Mouse (Mus musculus) embryonic stem cell, embryonic (primary cell): ENCODE data around the gene Psmb4.

Source experiments
- CTCF ChIA-PET, 4 experiments: fragments of 300-600 bp in 2 of 4; fragments of 350-600 bp in 2 of 4; sonication (Branson Sonifier 250); formaldehyde crosslinking; loops; one replicate each; lab custom pipeline; 2022; ENCODE audit warnings: inconsistent platforms in 2 of 4; lab: Charles Lee
- POLR2A ChIA-PET, 4 experiments: fragments of 300-600 bp in 2 of 4; fragments of 350-600 bp in 2 of 4; sonication (Branson Sonifier 250); formaldehyde crosslinking; loops; one replicate each; lab custom pipeline; 2022; ENCODE audit warnings: antibody characterized with exemption in 4 of 4, inconsistent platforms in 1 of 4; lab: Charles Lee

Gene Psmb4

DNA sequence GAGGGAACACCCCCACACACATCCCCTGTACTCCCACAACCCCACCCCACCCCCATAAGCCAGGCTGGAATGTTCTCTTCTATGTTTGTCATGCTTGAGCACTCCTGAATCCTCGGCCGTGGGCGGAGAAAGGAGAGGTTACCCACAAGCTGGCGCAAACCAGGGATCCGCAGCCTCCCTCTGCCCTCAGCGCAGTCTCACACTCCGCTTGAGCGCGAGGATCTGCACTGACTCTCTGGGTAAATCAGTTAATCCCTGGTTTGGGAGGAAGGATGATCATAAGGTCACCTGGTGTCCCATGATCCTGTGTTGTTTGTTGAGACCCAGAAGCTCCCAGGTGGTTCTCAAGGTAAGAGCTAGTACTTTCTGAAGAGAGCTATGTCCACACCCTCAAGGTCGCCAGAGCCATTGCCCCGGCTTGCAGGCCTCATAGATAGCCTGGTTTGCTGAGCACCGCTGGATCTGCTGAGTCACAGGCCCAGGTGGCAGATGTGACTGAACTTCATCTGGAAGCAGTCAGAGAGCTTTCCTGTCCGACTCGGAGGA lies 31.1 kb upstream of the Psmb4 start:
- ChIA-PET POLR2A (interaction anchor here in 3 of 4 experiments (0.5 to 4.1 kb wide), 64 partner anchors 8 to 784 kb away, joined by 3 to 43 read pairs (median 4); partner anchors contain the start of genes Pi4kb (in 3 of the 3), Selenbp1 (in 3 of the 3), Pogz (in 2 of the 3) and Cgn (in 1 of the 3)), CTCF (interaction anchor here (0.6 to 3.4 kb wide), 7 partner anchors 14 to 461 kb away, joined by 3 to 15 read pairs (median 3); no protein-coding TSS in a partner anchor)

DNA sequence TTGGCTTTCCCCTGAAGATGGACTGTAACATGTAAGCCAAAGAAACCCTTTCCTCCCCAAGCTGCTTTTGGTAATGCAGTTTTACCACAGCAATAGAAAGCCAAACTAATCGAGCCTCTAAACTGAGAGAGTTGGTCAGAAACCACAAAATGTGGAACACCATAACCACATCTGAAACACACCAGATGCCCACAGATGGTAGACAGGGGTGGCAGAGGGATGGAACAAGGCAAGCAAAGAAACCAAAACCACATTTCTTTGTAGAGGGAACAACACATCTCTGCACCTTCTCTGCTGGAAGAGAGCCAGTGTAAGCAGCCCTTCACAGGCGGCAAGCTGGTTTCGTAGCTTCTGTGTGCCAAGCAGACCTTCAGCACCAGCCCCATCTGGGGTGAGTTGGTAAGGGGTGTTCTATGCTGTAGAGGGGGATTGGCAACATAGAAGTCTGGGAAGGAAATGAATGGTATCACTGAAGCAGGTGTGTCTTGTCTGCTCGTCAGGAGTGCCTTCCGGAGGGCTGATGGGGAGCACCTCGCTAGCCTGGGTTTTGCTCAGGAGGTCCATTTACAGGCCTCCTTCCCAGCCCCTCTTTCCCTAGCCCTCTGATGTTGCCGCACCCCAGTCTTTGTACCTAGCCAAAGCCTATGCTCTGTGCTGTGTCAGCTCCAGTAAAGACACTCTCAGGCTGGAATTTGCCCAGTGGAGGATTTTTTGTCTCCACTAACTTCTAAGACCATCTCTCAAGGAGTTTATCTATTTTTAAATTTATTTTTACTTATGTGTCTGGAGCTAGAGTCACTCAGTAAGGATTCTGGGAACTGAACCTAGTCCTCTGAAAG lies 29.4 kb upstream of the Psmb4 start:
- POLR2A ChIA-PET, result interaction anchor here in 2 of 4 experiments (1.1 to 4.1 kb wide), 4 partner anchors 32 to 113 kb away, joined by 8 to 27 read pairs (median 12); no protein-coding TSS in a partner anchor
- CTCF ChIA-PET, result no interaction called here

DNA sequence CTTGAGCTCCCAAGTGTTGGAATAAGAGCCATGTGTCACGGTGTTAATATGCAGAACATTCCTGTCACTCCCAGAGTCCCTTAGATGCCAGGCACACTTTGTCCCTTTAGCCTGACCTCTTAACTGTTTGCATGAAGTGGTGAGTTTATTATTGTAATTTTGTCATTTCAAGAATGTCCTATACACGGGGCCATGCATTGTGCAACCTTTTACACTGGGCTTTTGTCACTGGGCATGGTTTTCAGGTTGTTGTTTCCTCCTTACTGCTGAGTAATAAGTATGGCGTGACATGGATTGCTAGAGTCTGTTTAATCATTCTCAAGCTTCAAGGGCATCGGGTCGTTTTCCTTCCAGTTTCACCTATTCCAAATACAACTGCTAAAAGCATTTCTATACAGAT lies 27.0 kb upstream of the Psmb4 start:
- ChIA-PET POLR2A (interaction anchor here in 2 of 4 experiments (1.4 to 2.1 kb wide), 3 partner anchors 90 to 103 kb away, joined by 3 to 7 read pairs (median 7); partner anchors contain the start of gene Zfp687 (in 1 of the 2)), CTCF (interaction anchor here in 2 of 4 experiments (1.0 to 1.9 kb wide), 2 partner anchors 11 to 25 kb away, joined by 3 to 6 read pairs; no protein-coding TSS in a partner anchor)

DNA sequence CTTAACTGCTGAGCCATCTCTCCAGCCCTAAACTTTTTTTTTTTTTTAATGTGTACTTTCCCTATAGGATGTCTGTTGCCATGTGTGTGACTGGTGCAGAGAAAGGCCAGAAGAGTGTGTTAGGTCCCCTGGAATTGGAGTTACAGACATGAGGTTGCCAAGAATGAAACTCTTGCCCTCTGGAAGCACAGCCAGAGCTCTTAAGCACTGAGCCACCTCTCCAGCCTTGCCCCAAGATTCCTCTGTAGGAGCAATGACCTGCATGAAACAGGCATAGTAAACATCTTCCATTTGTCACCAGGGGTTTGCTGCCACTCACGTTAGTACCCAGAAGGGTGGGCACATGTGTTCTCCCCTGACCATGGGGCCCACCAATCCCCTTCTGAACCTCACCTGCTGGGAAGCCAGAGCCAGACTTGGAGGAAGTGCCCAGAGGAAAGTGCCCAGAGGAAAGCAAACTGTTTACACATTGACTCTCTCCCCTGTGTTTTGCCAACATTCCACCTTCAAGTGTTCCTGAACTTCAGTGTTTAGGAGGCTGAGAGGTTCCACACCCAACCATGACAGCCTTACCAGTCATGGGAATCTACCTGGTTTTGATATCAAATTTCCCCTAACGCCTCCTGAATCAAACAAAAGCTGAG lies 24.4 kb upstream of the Psmb4 start:
- ChIA-PET CTCF (interaction anchor here in 3 of 4 experiments (0.7 to 1.8 kb wide), 4 partner anchors 8 to 507 kb away, joined by 3 to 7 read pairs (median 5); no protein-coding TSS in a partner anchor), POLR2A (no interaction called here)

DNA sequence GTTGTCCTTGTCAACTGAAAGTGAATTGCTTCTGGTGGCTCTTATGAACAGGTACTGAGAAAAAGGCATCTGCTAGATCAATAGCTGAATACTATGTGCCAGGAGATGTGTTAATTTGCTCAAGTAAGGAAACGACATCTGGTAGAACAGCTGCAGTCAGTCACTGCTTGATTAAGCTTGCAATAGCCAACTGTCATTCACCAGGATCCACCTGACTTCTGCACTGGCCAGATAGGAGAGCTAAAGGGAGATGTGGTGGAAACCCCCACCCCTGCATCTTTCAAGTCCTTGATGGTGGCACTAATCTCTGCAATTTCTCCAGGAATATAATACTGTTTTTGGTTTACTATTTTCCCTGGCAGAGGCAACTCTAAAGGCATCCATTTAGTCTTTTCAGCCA lies 19.7 kb upstream of the Psmb4 start:
- POLR2A ChIA-PET, result interaction anchor here in 1 of 4 experiments (0.9 to 1.2 kb wide), 2 partner anchors 11 to 17 kb away, joined by 3 to 5 read pairs; no protein-coding TSS in a partner anchor
- CTCF ChIA-PET, result no interaction called here

DNA sequence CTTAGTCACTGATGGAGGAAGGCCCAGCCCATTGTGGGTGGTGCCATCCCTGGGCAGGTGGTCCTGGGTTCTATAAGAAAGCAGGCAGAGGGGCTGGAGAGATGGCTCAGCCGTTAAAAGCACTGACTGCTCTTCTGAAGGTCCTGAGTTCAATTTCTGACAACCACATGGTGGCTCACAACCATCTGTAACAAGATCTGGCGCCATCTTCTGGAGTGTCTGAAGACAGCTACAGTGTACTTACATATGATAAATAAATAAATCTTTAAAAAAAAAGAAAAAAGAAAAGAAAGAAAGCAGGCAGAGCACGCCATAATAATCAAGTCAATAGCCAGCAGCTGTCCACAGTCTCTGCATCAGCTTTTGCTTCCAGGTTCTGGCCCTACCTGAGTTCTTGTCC lies 18.0 kb upstream of the Psmb4 start:
- CTCF ChIA-PET, result interaction anchor here in 3 of 4 experiments (0.5 to 4.5 kb wide), 8 partner anchors 16 to 538 kb away, joined by 3 to 23 read pairs (median 4); no protein-coding TSS in a partner anchor
- POLR2A ChIA-PET, result interaction anchor here in 2 of 4 experiments (0.6 to 1.5 kb wide), 7 partner anchors 13 to 419 kb away, joined by 3 to 8 read pairs (median 3); no protein-coding TSS in a partner anchor

DNA sequence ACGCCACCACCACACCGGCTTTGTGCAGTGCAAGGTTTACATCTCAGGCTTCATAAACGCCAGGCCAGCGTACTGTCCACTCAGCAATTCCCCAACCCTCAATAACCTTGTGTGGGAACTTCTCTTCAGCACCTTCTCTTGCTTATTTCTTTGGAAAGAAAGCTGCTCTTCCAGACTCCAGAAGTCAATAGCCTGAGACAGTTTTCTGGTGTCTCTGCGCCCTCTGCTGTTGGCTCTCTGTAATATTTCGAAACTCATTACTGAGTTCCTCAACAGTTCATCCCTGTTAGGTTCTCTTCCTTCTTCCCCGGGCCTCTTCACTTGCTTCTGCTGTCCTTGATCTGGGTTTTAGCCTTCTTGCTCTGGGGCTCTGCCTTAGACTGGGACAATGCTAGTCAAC lies 16.0 kb upstream of the Psmb4 start:
- CTCF ChIA-PET, result interaction anchor here (0.5 to 4.5 kb wide), 39 partner anchors 9 to 536 kb away, joined by 3 to 23 read pairs (median 5); partner anchors contain the start of genes Celf3 (in 1 of the 4), Cgn (in 1 of the 4), Gabpb2 (in 1 of the 4) and Riiad1 (in 1 of the 4)
- POLR2A ChIA-PET, result interaction anchor here in 3 of 4 experiments (0.6 to 1.5 kb wide), 13 partner anchors 11 to 536 kb away, joined by 3 to 6 read pairs (median 3); partner anchors contain the start of genes Pogz (in 1 of the 3) and Zfp687 (in 1 of the 3)

DNA sequence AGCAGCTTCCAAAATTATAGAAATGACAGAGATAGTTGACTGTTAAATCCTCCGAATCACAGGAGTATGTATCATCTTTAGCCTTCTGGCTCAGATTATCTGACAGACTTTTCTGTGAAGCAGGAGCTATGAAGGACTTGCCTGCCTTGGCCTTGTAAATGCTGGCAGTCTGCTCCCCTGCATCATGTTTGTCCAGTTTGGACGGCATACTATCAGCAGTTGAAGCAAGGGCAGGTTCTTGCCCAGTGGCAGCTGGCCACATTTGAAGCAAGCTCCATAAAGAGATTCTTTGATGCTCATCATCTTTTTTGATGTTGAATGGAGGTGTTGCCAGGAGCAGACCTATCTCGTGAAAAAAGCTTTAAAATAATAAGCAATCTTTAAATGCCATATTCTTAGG lies 7.3 kb upstream of the Psmb4 start:
- ChIA-PET CTCF (interaction anchor here in 2 of 4 experiments (0.6 to 1.4 kb wide), 3 partner anchors 9 to 437 kb away, joined by 3 to 5 read pairs (median 3); no protein-coding TSS in a partner anchor), POLR2A (interaction anchor here in 1 of 4 experiments (1.2 kb wide), 1 partner anchor 122 kb away, joined by 4 read pairs; the partner anchor contains the start of gene Zfp687)

DNA sequence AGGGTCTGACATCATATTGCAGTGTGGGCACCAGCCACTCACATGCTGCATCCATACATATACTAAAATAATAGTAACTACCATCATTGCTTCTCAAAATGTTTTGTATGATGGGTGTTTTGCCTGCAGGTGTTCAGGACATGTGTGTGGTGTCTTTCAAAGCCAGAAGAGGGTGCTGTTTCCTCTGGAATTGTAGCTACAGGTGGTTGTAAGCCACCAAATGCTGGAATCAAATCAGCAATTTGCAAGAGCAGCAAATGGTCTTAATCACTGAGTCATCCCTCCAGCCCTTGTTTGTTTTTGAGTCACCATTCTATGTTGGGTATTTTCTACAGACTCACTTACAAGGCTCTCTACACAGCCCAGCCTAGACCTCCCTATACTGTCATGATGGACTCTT lies 1.8 kb upstream of the Psmb4 start:
- ChIA-PET POLR2A (interaction anchor here (0.5 to 1.4 kb wide), 17 partner anchors 14 to 444 kb away, joined by 3 to 11 read pairs (median 3); partner anchors contain the start of gene Zfp687 (in 2 of the 4)), CTCF (interaction anchor here (0.6 to 2.0 kb wide), 22 partner anchors 8 to 524 kb away, joined by 3 to 23 read pairs (median 4); partner anchors contain the start of gene Tdrkh (in 1 of the 4))

DNA sequence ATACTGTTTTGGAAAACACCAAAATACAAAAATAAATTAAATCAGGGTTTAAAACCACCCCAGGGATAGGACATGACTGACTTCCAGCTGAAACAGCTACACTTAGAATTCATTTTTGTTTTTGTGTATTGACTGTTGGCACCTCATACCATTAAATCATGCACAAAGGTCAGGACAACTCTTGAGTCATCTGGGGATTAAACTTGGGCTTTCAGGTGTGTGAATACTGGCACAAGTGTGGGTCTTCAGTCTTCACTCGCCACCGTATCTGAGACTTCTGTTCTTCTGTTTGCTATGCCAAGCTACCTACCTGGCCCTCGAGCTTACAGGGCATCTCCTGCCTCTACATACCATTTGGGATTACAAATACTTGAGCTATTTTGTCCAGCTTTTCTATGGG lies 4.2 kb downstream of the Psmb4 start:
- CTCF ChIA-PET, result interaction anchor here in 1 of 4 experiments (0.6 kb wide), 1 partner anchor 133 kb away, joined by 6 read pairs; no protein-coding TSS in a partner anchor
- POLR2A ChIA-PET, result interaction anchor here in 2 of 4 experiments (0.8 to 4.7 kb wide), 8 partner anchors 8 to 133 kb away, joined by 3 to 28 read pairs (median 4); partner anchors contain the start of genes Pogz (in 1 of the 2) and Zfp687 (in 1 of the 2)

DNA sequence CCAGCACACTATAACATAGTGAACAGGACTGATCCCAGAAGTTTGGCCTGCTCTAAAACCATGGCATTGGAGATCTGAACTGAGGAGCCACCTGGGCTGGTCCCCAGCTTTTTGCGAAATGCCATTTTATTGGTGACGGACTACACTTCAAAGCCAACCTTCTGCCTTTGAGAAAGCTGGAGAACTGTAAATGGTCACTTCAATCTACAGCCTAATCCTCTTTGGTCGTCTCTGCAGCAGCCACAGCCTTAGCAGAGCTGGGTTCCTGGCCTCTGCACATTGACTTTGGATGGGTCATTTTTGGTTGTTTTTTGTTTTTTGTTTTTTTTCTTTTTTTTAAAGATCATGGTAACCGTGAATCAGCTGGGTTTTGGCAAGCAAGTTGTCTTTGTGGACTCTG lies 4.9 kb downstream of the Psmb4 start:
- ChIA-PET CTCF (no interaction called here), POLR2A (interaction anchor here in 3 of 4 experiments (0.6 to 4.7 kb wide), 6 partner anchors 8 to 138 kb away, joined by 3 to 28 read pairs (median 4); partner anchors contain the start of genes Pogz (in 1 of the 3) and Zfp687 (in 1 of the 3))

DNA sequence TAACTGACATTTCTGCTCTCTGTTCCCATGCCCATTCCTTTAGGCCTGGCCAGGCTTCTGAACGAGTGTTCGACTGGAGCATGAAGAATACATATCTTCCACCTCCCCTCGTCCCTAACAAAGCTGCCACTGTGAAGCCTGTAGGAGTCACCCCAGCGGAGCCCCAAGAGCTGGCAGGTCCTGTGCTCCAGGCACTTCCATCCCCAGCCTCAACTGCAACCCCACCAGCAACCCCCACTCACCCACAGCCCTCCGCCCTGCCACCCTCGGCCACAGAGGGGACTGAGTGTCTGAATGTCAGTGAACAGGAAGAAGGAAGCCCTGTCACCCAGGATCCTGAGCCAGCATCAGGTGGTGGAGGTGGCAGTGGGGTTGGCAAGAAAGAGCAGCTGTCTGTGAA lies 8.1 kb downstream of the Psmb4 start:
- POLR2A ChIA-PET, result interaction anchor here in 2 of 4 experiments (0.6 to 2.0 kb wide), 7 partner anchors 8 to 138 kb away, joined by 3 to 6 read pairs (median 4); partner anchors contain the start of gene Rfx5 (in 1 of the 2)
- CTCF ChIA-PET, result interaction anchor here in 2 of 4 experiments (0.6 to 1.0 kb wide), 3 partner anchors 10 to 603 kb away, joined by 3 to 6 read pairs (median 4); no protein-coding TSS in a partner anchor

DNA sequence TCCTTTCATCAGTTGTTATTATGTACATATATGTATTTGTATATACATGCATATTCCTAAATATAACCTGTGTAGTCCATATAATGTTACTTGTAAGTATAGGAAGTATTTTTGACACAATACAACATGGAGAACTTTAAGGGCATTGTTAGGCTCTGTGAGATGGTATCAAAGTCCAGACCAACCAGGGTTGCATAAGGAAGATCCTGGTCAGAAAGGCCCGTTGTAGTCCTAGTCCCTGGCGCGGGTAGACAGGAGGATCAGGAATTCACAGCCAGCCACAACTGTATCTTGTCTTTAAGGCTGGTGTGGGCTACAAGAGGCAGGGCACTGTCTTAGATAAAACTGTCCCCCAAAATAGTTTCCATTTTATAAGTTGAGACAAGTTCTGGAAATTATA lies 17.8 kb downstream of the Psmb4 start:
- CTCF ChIA-PET, result interaction anchor here in 1 of 4 experiments (0.5 kb wide), 1 partner anchor 994 kb away, joined by 3 read pairs; no protein-coding TSS in a partner anchor
- POLR2A ChIA-PET, result no interaction called here

DNA sequence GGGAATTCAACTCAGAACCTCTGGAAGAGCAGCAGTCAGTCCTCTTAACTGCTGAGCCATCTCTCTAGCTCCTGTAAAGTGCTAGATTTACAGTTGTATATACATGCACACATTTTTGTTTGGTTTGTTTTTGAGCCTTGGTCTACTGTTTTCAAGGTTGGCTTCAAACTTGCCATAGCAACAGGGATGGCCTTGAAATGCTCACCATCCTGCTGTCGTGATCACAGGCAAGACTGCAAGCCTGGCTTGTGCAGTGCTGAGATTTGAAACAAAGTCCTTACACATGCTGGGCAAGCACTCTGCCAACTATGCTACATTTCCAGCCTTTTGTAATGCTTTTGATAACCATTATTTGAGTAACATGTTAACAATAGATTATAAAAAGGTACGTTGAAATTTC lies 27.3 kb downstream of the Psmb4 start:
- ChIA-PET POLR2A (interaction anchor here in 1 of 4 experiments (0.7 to 1.4 kb wide), 2 partner anchors 17 to 23 kb away, joined by 3 to 4 read pairs; no protein-coding TSS in a partner anchor), CTCF (no interaction called here)

DNA sequence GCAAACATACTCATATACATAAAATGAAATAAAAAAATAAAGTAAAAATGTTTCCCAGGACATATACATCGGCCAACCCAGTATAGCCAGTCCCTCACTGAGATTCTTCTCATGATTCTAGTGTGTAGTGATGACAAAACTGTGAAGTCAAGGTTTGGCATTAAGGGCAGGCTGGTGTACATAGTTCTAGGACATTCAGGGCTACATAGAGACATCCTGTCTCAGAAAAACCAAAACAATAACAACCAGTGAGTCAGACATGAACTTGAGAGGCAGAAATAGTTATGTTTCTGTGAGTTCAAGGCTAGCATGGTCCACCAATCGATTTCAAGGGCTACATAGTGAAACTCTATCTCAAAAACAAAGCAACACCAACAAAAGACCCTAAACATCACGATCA lies 34.5 kb downstream of the Psmb4 start:
- ChIA-PET POLR2A (interaction anchor here in 2 of 4 experiments (1.0 to 1.8 kb wide), 4 partner anchors 8 to 66 kb away, joined by 3 to 11 read pairs (median 4); partner anchors contain the start of gene Pogz (in 1 of the 2)), CTCF (interaction anchor here in 1 of 4 experiments (0.6 to 1.2 kb wide), 4 partner anchors 13 to 396 kb away, joined by 3 to 6 read pairs (median 3); partner anchors contain the start of gene Tnfaip8l2)

DNA sequence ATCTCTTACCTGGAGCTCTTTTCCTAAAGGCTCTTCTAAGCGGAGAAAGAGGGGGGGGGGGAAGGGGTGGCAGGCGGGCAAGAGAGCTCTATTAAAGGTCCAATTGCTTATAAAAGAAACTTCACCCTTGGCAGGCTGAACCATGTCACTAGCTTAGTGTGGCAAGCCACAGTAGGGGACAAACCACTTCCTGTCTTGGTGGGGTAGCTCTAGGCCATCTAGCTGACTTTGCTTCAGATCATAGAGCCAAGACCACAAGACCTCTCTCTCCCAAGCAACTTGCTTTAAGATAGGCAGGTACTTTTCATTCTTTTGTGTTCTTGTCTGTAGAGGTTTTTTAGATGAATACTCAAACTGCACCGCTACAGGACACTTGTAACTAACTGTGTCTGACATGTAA lies 35.0 kb downstream of the Psmb4 start:
- CTCF ChIA-PET, result interaction anchor here in 1 of 4 experiments (0.6 to 1.2 kb wide), 4 partner anchors 13 to 395 kb away, joined by 3 to 6 read pairs (median 3); partner anchors contain the start of gene Tnfaip8l2
- POLR2A ChIA-PET, result interaction anchor here in 3 of 4 experiments (0.6 to 1.8 kb wide), 11 partner anchors 9 to 415 kb away, joined by 3 to 11 read pairs (median 3); partner anchors contain the start of genes Zfp687 (in 2 of the 3) and Pogz (in 1 of the 3)
